ENCODE assay signal across 8 mouse cellular contexts in the genomic region with DNA sequence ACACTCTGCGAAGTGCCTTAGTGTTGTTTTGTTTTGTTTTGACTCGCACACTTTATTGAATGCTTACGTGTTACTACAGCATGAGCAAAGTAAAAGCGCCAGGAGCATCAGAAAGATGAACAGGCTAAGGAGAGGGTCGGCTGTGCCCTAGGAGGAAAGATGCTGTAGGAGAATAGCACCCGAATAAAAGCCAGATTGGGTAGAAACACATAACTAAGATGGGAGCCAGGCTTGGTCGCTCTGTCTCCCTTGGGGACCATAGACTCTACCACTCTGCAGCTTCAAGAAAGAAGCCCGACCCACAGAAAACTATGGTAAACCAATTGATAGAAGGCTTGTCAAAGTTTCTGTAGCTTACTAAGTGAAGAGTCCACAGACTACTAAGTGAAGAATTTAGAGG. TPM values are rescaled to one million over a fixed set of nuclear protein-coding genes. Genes with fewer than 3 reads are reported as not detected.
DNase-seq lines count a peak whose midpoint lies in the region; ATAC-seq lines count a peak whose summit lies in the region.

No protein-coding gene starts in this region.

- peaks cover 9% of the 10 kb centered on the region for H3K36me3 ChIP-seq in kidney, embryonic 14.5 days (ENCODE audit: control insufficient read depth, insufficient read depth, low read length)
- peaks cover 10% of the 10 kb centered on the region for H3K36me3 ChIP-seq in hindbrain, embryonic 10.5 days

- 12% methylated on average over 8 of the region's 8 CpGs for WGBS in kidney, embryonic 14.5 days
- 16% methylated on average over 8 of the region's 8 CpGs for whole genome bisulfite sequencing in hindbrain, embryonic 10.5 days

- H3K4me1 ChIP-seq in kidney, embryonic 14.5 days (ENCODE audit: control insufficient read depth, insufficient read depth, low read length): peaks cover 6% of the 10 kb centered on the region; the same call in 1 of the 2 replicates
- peaks cover 17% of the 10 kb centered on the region for H3K4me1 ChIP-seq in hindbrain, embryonic 10.5 days (replicated peaks)

- no peaks in the 10 kb centered on the region for H3K9me3 ChIP-seq in kidney, embryonic 14.5 days (ENCODE audit: control insufficient read depth, low read length)
- H3K9me3 ChIP-seq in hindbrain, embryonic 10.5 days: no peaks in the 10 kb centered on the region

- no peaks in the 10 kb centered on the region for H3K27me3 ChIP-seq in kidney, embryonic 14.5 days (ENCODE audit: control insufficient read depth, insufficient read depth, low read length)
- no peaks in the 10 kb centered on the region for H3K27me3 ChIP-seq in hindbrain, embryonic 10.5 days (ENCODE audit: insufficient read depth, poor library complexity, severe bottlenecking)

- no peak for DNase-seq in kidney, adult 8-10 months
- DNase-seq in hindbrain, embryonic 10.5 days (ENCODE audit: low spot score): no peak
- DNase-seq in mesoderm, embryonic 11.5 days (ENCODE audit: low read depth, low spot score): peak; percentile 20
- DNase-seq in ovary, postnatal 10 days (ENCODE audit: low spot score): no peak
- DNase-seq in adrenal gland, postnatal 10 days: no peak
- no peak for DNase-seq in adipocyte (ENCODE audit: low spot score)

- peak overlapping the region; percentile 45 for H3K4me3 ChIP-seq in kidney, embryonic 14.5 days (ENCODE audit: low read length)
- peak overlapping the region; percentile 77 for H3K4me3 ChIP-seq in hindbrain, embryonic 10.5 days

- ATAC-seq in kidney, embryonic 14.5 days (ENCODE audit: low FRiP score, low TSS enrichment): peak; percentile 8; the same call in 1 of the 2 replicates
- peak; percentile 6 for ATAC-seq in activated CD4-positive, CD25-positive, alpha-beta regulatory T cell, adult 4 months

- H3K4me2 ChIP-seq in kidney, embryonic 14.5 days (replicated peaks; ENCODE audit: low read depth, low read length): peak overlapping the region; percentile 69

- 0 out of 2 replicates have a peak overlapping the region, but pooled peaks have one; percentile 8 for H3K27ac ChIP-seq in kidney, embryonic 14.5 days (ENCODE audit: low read depth, low read length)
- peak overlapping the region; percentile 88 for H3K27ac ChIP-seq in hindbrain, embryonic 10.5 days

- H3K9ac ChIP-seq in kidney, embryonic 14.5 days (ENCODE audit: low read depth, low read length): peak overlapping the region; percentile 54

RNA-seq across cellular contexts. Expression of gene Mccc2, which starts 0.5 kb away (rescaled TPM):
- 45.1 and 52.8 TPM in 2 replicates for polyA plus RNA-seq in kidney, embryonic 14.5 days (2014; fragmentation: Nextera tagmentation; extraction: Ambion mirVana)
- polyA plus RNA-seq in activated CD4-positive, CD25-positive, alpha-beta regulatory T cell, adult 4 months (2017; shearing (Covaris generic)): 10 to 100 TPM; 10.5 to 16.3 TPM
- polyA plus RNA-seq in hindbrain, embryonic 10.5 days (2016; fragmentation: Nextera tagmentation; extraction: Ambion mirVana): 33.9 and 36.0 TPM in 2 replicates
- total RNA-seq in adrenal gland, postnatal 10 days (2021): 10 to 100 TPM; 79.5 to 88.6 TPM
